Mouse (Mus musculus) left cerebral cortex, postnatal 36 days (tissue): ENCODE measurements around the gene Hpcal1. TPM values are rescaled to one million over a fixed set of nuclear protein-coding genes. Genes with fewer than 3 reads are reported as not detected.

Experiments used
- total RNA-seq, 2 experiments: library from RNA; stranded (reverse); gene quantifications; 2 replicates each; pipeline ENCODE4 v1.2.3; 2021

Hpcal1 gene
- total RNA-seq, 2 experiments from 2014 or later, result 82.6 to 94.5 TPM

Other genes with a start within 250 kb of the Hpcal1 start
- 10 to 100 TPM; 61.0 to 62.6 TPM for gene Odc1, start 146.1 kb upstream of the Hpcal1 start, total RNA-seq